Mouse (Mus musculus) heart, adult 2 months (tissue): Measurements from ENCODE around the gene S100a16. TPM values are rescaled to one million over a fixed set of nuclear protein-coding genes. Genes with fewer than 3 reads are reported as not detected.

Experiments used
- DNase-seq, 2 experiments: peaks; one replicate each; pipeline ENCODE4 v3.0.0; 2021
- H3K27ac ChIP-seq: fragments of 200-600 bp; 2 replicates; pipeline ENCODE4 v1.8.1; 2022
- H3K27me3 ChIP-seq: fragments of 200-500 bp; 2 replicates; pipeline ENCODE4 v1.6.1; 2012; ENCODE audit warnings: mild to moderate bottlenecking, low read length, inconsistent platforms, mixed read lengths; ENCODE audit not compliant: control insufficient read depth, insufficient read depth
- H3K36me3 ChIP-seq: fragments of 200-500 bp; 2 replicates; pipeline ENCODE4 v1.6.1; 2012; ENCODE audit warnings: low read length, inconsistent platforms; ENCODE audit not compliant: control insufficient read depth, insufficient read depth
- H3K4me1 ChIP-seq: fragments of 200-500 bp; 2 replicates; pipeline ENCODE4 v1.6.1; 2011; ENCODE audit warnings: low read length; ENCODE audit not compliant: control insufficient read depth, insufficient read depth
- H3K4me3 ChIP-seq: fragments of 200-600 bp; 2 replicates; pipeline ENCODE4 v1.8.1; 2022
- H3K79me2 ChIP-seq: fragments of 200-500 bp; replicated peaks from 2 replicates; pipeline ENCODE4 v1.6.1; 2012; ENCODE audit warnings: mild to moderate bottlenecking, inconsistent platforms, low read length, moderate library complexity, mixed read lengths; ENCODE audit not compliant: control insufficient read depth, insufficient read depth
- H3K9ac ChIP-seq: fragments of 200-500 bp; 2 replicates; pipeline ENCODE4 v1.6.1; 2012; ENCODE audit warnings: low read depth, mild to moderate bottlenecking, control low read depth, inconsistent platforms, low read length, mixed read lengths
- CTCF ChIP-seq: fragments of 200-600 bp; IDR thresholded peaks from 2 replicates; pipeline ENCODE4 v1.8.1; 2022; ENCODE audit warnings: antibody characterized with exemption, mild to moderate bottlenecking, moderate library complexity
- EP300 ChIP-seq: fragments of 200-500 bp; IDR thresholded peaks from 2 replicates; pipeline ENCODE4 v1.6.1; 2011; ENCODE audit warnings: low read depth, low read length, control low read depth; ENCODE audit not compliant: insufficient read depth
- POLR2A ChIP-seq: fragments of 200-500 bp; IDR thresholded peaks from 2 replicates; pipeline ENCODE4 v1.6.1; 2011; ENCODE audit warnings: mild to moderate bottlenecking, low read depth, low read length, control low read depth; ENCODE audit not compliant: insufficient read depth
- WGBS: fragments of 180-500 bp; shearing (Covaris S2); methylation state at CpG from one replicate; pipeline ENCODE4 v1.1.7; 2018; 5-methylcytosine and 5-hydroxymethylcytosine counted together
- intact Hi-C: fragments of 180-260 bp; cut with DNase I; formaldehyde crosslinking; loops from one replicate; pipeline ENCODE4 v1.15.1; 2025
- polyA plus RNA-seq: library from polyadenylated mRNA; depleted of rRNA; stranded (reverse); fragments of >200 nt; gene quantifications from 2 replicates; pipeline ENCODE4 v1.2.3, GENCODE M21; 2012
- total RNA-seq, 2 experiments: library from RNA; stranded (reverse); gene quantifications; 2 replicates each; pipeline ENCODE4 v1.2.3; 2021

S100a16 gene
- total and polyA plus RNA-seq, 3 experiments = 65.5 to 75.2 (median 69.6) TPM

DNA sequence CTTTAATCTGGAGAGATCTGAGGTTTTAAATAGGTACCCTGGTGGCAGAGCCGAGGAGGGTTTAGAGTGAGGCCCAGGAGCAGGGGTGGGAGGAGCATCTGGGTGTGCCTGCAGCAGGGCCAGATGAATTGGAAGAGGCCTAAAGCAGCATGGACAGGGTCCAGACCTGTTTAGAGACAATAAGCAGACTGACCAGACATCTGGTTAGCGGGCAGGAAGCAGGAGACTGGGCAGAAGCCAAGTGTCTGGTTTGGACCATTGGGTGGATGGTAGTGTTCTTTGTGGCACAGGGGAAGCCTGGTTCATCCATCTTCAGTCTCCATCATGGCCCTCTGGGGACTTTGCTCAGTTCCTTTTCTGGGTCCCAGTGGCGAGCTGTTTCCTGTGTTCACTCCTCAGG, 46.8 kb downstream of the S100a16 start:
- peak overlapping the region; percentile 41 for H3K27ac ChIP-seq
- peak; percentile 60 for DNase-seq
- H3K27me3 ChIP-seq = no peaks in the 10 kb centered on the region
- peak; percentile 29 for TF ChIP-seq CTCF
- TF ChIP-seq EP300 = 0 out of 2 replicates have a peak, but pooled peaks have one; percentile 45
- TF ChIP-seq POLR2A = no peak
- WGBS = 25% methylated on average over 3 of the region's 3 CpGs
- H3K4me1 ChIP-seq = peaks cover 11% of the 10 kb centered on the region
- intact Hi-C loops = loop anchor here (2.0 to 5.0 kb wide), 2 partner anchors 57 to 123 kb away; partner anchors contain the start of gene S100a14
- H3K9ac ChIP-seq = no peak overlapping the region
- no peaks in the 10 kb centered on the region for H3K36me3 ChIP-seq
- H3K4me3 ChIP-seq = no peak overlapping the region
- H3K79me2 ChIP-seq = no peaks in the 10 kb centered on the region

DNA sequence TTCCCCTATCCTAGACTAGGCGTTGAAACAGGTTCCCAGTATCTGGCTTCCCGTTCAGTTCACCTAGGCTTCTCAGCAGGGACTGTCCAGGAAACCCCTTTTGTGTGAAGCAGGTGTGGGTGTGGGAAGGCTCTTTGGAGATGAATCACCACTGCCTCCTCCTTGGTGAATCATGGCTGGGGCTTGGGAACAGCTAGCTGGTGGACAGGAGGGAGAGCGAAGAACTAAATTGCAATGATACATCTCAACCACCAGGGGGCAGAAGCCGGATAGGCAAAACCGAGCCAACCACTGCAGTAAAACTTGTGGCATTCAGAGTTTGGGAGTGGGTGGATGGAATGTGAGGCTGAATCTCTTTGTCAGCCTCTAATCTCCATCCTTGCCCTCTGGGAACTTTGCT, 48.5 kb downstream of the S100a16 start:
- Histone ChIP-seq H3K36me3 (no peaks in the 10 kb centered on the region), H3K27ac (peak overlapping the region; percentile 81), H3K79me2 (no peaks in the 10 kb centered on the region), H3K9ac (no peak overlapping the region), H3K4me3 (no peak overlapping the region), H3K27me3 (no peaks in the 10 kb centered on the region), H3K4me1 (peaks cover 11% of the 10 kb centered on the region)
- TF ChIP-seq POLR2A = no peak
- TF ChIP-seq CTCF = peak; percentile 94
- TF ChIP-seq EP300 = peak; percentile 74; the same call in 1 of the 2 replicates
- WGBS = 29% methylated on average over 5 of the region's 5 CpGs
- DNase-seq = peak; percentile 64 to 74
- intact Hi-C loops = loop anchor here (1.0 to 5.0 kb wide), 4 partner anchors 30 to 93 kb away; partner anchors contain the start of genes S100a14, S100a7a and Snapin

DNA sequence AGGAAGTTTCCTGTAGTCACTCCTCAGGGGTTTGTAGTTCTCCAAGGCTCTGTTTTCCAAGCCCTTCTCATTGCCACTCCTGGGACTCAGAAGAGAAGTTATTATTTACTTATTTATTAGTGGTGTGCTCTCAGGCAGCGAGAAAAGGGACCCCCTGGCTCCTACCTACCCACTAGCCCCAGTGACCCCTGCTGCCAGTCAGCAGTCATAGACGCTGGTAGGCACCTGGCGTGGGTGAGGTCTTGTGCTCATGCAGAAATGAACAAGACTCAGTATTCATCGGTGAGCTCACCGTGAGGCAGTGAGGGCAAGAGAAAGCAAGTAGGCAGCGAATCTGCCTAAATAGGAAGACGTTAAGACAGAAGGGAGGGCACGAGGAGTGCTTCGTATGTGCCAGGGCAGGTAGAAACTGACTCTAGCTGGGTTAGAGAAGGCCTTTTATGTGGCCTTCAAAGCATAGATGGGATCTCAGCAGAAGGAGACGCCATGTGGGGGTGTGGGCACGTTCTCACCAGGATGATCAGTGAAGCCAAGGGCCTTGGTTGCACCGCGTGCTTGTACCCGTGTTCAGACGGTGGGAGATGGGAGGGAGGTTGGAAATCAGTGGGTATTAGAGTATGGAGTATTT, 49.1 kb downstream of the S100a16 start:
- no peak; the same call in 1 of the 2 replicates for TF ChIP-seq CTCF
- no peak for TF ChIP-seq POLR2A
- no peak for TF ChIP-seq EP300
- no peak overlapping the region for H3K9ac ChIP-seq
- H3K79me2 ChIP-seq = no peaks in the 10 kb centered on the region
- H3K36me3 ChIP-seq = no peaks in the 10 kb centered on the region
- intact Hi-C loops = loop anchor here (5.0 kb wide), 2 partner anchors 66 to 94 kb away; partner anchors contain the start of genes S100a7a and Snapin
- no peak overlapping the region for H3K4me3 ChIP-seq
- no peaks in the 10 kb centered on the region for H3K27me3 ChIP-seq
- H3K27ac ChIP-seq = peak overlapping the region; percentile 81
- 84% methylated on average over 15 of the region's 15 CpGs for WGBS
- peaks cover 11% of the 10 kb centered on the region for H3K4me1 ChIP-seq
- no peak for DNase-seq

DNA sequence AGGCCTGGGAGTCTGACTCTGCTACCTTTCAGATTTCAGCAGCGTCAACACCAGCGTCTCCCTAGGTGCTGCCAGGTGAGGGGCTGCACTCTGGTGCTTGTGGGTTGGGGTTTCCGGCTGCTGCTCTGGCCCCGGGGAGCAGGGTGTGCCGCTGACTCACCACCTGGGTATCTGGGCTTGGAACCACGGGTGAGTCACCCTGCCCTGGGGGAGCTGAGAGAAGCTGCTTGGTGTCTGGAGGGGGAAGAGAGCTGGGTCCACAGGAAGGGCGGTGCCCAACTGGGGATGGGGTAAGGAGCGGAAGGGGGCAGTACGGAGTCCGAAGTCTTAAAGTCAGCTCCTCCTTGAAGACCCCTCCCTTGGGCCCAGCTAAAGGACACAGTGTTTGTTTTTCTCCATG, 49.9 kb downstream of the S100a16 start:
- TF ChIP-seq CTCF (peak; percentile 10; the same call in 1 of the 2 replicates), EP300 (0 out of 2 replicates have a peak, but pooled peaks have one; percentile 9), POLR2A (no peak)
- Histone ChIP-seq H3K27ac (peak overlapping the region; percentile 81), H3K36me3 (no peaks in the 10 kb centered on the region), H3K9ac (no peak overlapping the region), H3K4me1 (peaks cover 11% of the 10 kb centered on the region), H3K79me2 (no peaks in the 10 kb centered on the region), H3K4me3 (no peak overlapping the region), H3K27me3 (no peaks in the 10 kb centered on the region)
- DNase-seq = peak; percentile 80 to 89
- 30% methylated on average over 10 of the region's 10 CpGs for WGBS
- intact Hi-C loops = loop anchor here (5.0 kb wide), 2 partner anchors 65 to 95 kb away; partner anchors contain the start of genes S100a7a and Snapin

DNA sequence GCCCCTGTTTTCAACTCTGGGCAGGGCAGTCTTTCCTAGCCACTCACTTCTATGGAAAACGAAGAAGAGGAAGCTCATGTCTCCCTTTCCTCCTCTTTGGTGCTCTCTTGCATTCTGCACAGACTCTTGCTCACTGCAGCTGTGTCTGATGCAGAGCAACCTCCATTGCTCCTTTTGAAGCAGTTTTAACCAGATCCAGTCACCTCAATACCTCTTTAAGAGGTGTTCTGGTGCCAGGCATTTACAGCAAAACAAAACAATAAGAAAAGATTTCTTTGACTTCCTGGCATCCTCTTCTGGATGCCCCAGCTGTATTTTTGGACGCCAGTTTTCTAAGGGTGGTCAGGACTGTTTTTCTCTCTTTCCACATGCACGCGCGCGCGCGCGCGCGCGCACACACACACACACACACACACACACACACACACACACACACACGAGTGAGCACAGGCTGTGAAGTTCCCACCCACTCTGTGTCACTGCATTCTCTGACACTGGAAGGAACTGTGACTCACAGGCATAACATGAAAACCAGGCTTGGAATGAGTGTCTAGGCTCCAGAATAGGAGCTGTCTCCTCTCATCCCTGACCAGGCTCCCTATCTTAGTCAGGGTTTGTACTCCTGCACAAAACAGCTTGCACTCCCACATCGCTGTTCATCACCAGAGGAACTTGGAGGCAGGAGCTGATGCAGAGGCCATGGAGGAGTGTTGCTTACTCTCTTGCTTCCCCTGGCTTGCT, 50.5 kb downstream of the S100a16 start:
- intact Hi-C loops = loop anchor here (5.0 kb wide), 2 partner anchors 65 to 95 kb away; partner anchors contain the start of genes S100a7a and Snapin
- WGBS = 71% methylated on average over 14 of the region's 14 CpGs
- Histone ChIP-seq H3K9ac (no peak overlapping the region), H3K79me2 (no peaks in the 10 kb centered on the region), H3K36me3 (no peaks in the 10 kb centered on the region), H3K4me1 (peaks cover 11% of the 10 kb centered on the region), H3K27me3 (no peaks in the 10 kb centered on the region), H3K27ac (peak overlapping the region; percentile 81), H3K4me3 (no peak overlapping the region)
- peak in 1 of 2 experiments; percentile 62 for DNase-seq
- no peak for TF ChIP-seq CTCF
- TF ChIP-seq EP300 = no peak
- TF ChIP-seq POLR2A = no peak
